Mouse (Mus musculus) embryonic fibroblast, embryonic 13.5 days (primary cell): ENCODE measurements around the gene Cfap70.

Source experiments
- CTCF ChIP-seq: IDR thresholded peaks from 2 replicates; pipeline ENCODE4 v1.5.1; 2011; ENCODE audit warnings: mild to moderate bottlenecking, control low read depth, low read length, moderate library complexity, borderline replicate concordance; ENCODE audit not compliant: insufficient read depth
- POLR2A ChIP-seq: IDR thresholded peaks from 2 replicates; pipeline ENCODE4 v1.6.1; 2011; ENCODE audit warnings: low read depth, mild to moderate bottlenecking, control low read depth, low read length, moderate library complexity

DNA sequence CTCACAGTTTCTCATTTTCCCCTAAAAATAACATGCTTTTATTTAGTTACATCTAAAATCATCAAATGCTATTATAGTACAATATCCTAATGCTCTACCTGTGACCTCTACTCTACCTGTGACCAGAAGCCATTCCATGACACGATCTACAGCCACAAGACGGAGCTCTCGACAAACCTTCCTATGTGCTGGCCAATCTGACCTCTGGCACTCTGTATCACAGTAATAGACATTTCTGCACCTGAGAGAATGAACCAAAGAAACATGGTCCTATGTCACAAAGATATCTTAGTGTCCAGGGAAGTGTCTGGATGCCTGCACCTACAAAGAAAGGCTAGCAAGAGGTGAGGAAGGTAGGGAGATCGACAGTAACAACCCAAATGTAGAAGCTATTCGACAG lies 34.0 kb upstream of the Cfap70 start:
- no peak for TF ChIP-seq POLR2A
- TF ChIP-seq CTCF = no peak
